In the genomic region with DNA sequence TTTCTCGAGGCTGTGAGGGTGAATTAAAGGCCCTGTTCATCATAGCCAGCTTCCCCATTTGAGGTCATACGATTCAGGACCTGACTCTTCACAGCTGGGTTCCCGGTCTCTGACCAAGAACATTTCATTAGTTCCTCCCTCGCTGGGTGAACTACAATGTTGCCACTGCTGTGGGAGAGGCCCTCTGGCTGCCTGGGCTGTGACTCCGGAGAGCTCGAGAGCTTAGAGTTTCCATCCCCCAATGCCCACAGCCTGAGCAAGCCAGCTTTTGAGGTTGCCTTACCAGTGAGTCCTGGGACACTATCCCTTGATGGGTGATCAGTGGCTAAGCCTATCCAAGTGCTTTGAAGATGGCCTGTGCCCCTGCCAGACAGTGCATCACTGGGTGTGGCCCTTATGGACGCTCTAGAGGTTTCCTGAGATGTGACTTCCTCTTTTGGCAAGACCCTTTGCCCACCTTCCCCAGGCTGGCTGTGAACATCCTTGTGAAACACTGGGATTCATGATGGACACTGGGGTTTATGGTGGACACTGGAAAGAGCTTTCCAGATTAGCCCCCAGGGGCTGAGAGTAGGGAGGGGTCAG, we compare ENCODE assay signal across 10 mouse cellular contexts. TPM values are rescaled to one million over a fixed set of nuclear protein-coding genes. Genes with fewer than 3 reads are reported as not detected.
DNase-seq lines count a peak whose midpoint lies in the region; ATAC-seq and TF ChIP-seq lines count a peak whose summit lies in the region.
"Had no signal": no experiment of that assay in that cellular context is flagged by ENCODE, and none has a peak within 500 bp of the region (broad histone marks: within the 10 kb centered on the region; RNA-seq: fewer than 3 reads in every experiment).

No protein-coding gene starts in this region.

- no peaks in the 10 kb centered on the region for H3K9me3 ChIP-seq in kidney, embryonic 15.5 days (replicated peaks)
- H3K9me3 ChIP-seq in forebrain, embryonic 14.5 days (replicated peaks; ENCODE audit: control insufficient read depth, low read length) = no peaks in the 10 kb centered on the region
- H3K9me3 ChIP-seq in liver, postnatal 0 days (ENCODE audit: low read length) = no peaks in the 10 kb centered on the region

- no peak for TF ChIP-seq POLR2A in cerebellum, adult 2 months (IDR thresholded peaks at IDR 0.05; ENCODE audit: borderline replicate concordance, insufficient read depth, low read length)

- H3K4me3 ChIP-seq in kidney, embryonic 15.5 days (replicated peaks) = no peak overlapping the region
- no peak overlapping the region for H3K4me3 ChIP-seq in forebrain, embryonic 14.5 days (ENCODE audit: low read depth, low read length)
- no peak overlapping the region for H3K4me3 ChIP-seq in liver, postnatal 0 days (ENCODE audit: low read depth, low read length)
- no peak overlapping the region for H3K4me3 ChIP-seq in cerebellum, adult 2 months (replicated peaks; ENCODE audit: insufficient read depth, low read depth, low read length)

- DNase-seq in kidney, postnatal 10 days = no peak
- DNase-seq in forebrain, embryonic 14.5 days (ENCODE audit: low spot score) = no peak
- peak; percentile 53 for DNase-seq in liver, postnatal 0 days
- no peak for DNase-seq in thymus, postnatal 25 days
- DNase-seq in cerebellum, adult 2 months = no peak
- DNase-seq in adrenal gland, adult 18-20 months (ENCODE audit: low spot score in 2 of 2) = no peak
- DNase-seq: cerebellum, postnatal 36 days; gastrocnemius, postnatal 36 days had no signal

- 0 out of 2 replicates have a peak overlapping the region, but pooled peaks have one; percentile 29 for H3K27ac ChIP-seq in kidney, embryonic 15.5 days
- H3K27ac ChIP-seq in forebrain, embryonic 14.5 days (ENCODE audit: low read depth, low read length) = no peak overlapping the region
- peak overlapping the region; percentile 81 for H3K27ac ChIP-seq in liver, postnatal 0 days (ENCODE audit: low read depth)
- no peak overlapping the region for H3K27ac ChIP-seq in cerebellum, adult 2 months (ENCODE audit: insufficient read depth, low read length)

- H3K4me1 ChIP-seq in kidney, embryonic 15.5 days = peaks cover 38% of the 10 kb centered on the region
- H3K4me1 ChIP-seq in forebrain, embryonic 14.5 days (ENCODE audit: control insufficient read depth, insufficient read depth, low read length) = peaks cover 11% of the 10 kb centered on the region
- H3K4me1 ChIP-seq in liver, postnatal 0 days (ENCODE audit: insufficient read depth) = peaks cover 29% of the 10 kb centered on the region
- peaks cover 19% of the 10 kb centered on the region for H3K4me1 ChIP-seq in cerebellum, adult 2 months (ENCODE audit: control insufficient read depth, insufficient read depth, low read length)

- H3K27me3 ChIP-seq in kidney, embryonic 15.5 days = no peaks in the 10 kb centered on the region
- H3K27me3 ChIP-seq in forebrain, embryonic 14.5 days (replicated peaks; ENCODE audit: control insufficient read depth, insufficient read depth, low read length) = no peaks in the 10 kb centered on the region
- no peaks in the 10 kb centered on the region for H3K27me3 ChIP-seq in liver, postnatal 0 days (ENCODE audit: insufficient read depth, low read length)
- no peaks in the 10 kb centered on the region for H3K27me3 ChIP-seq in cerebellum, adult 2 months (ENCODE audit: control insufficient read depth, insufficient read depth, low read length)

- no peak for ATAC-seq in kidney, embryonic 15.5 days (replicated peaks; ENCODE audit: low FRiP score)
- ATAC-seq in forebrain, embryonic 14.5 days = no peak
- peak; percentile 45 for ATAC-seq in liver, postnatal 0 days
- ATAC-seq in neutrophil, adult 5-6 weeks (ENCODE audit: extremely low read depth, insufficient number of reproducible peaks, low FRiP score, poor library complexity, severe bottlenecking) = peak; percentile 40

- peak overlapping the region; percentile 83; the same call in 1 of the 2 replicates for H3K4me2 ChIP-seq in kidney, embryonic 15.5 days
- H3K4me2 ChIP-seq in forebrain, embryonic 14.5 days (ENCODE audit: low read length) = peak overlapping the region; percentile 74
- H3K4me2 ChIP-seq in liver, postnatal 0 days (ENCODE audit: low read depth, low read length) = peak overlapping the region; percentile 96

- WGBS in kidney, embryonic 15.5 days = 44% methylated on average over 7 of the region's 7 CpGs
- WGBS in forebrain, embryonic 14.5 days = 59% methylated on average over 7 of the region's 7 CpGs
- whole genome bisulfite sequencing in liver, postnatal 0 days (ENCODE audit: insufficient replicate concordance) = 32% methylated on average over 7 of the region's 7 CpGs
- 42% methylated on average over 7 of the region's 7 CpGs for WGBS in cerebellum, adult 2 months

- H3K9ac ChIP-seq in kidney, embryonic 15.5 days = no peak overlapping the region
- 0 out of 2 replicates have a peak overlapping the region, but pooled peaks have one; percentile 13 for H3K9ac ChIP-seq in forebrain, embryonic 14.5 days (ENCODE audit: low read length)
- H3K9ac ChIP-seq in liver, postnatal 0 days (replicated peaks) = no peak overlapping the region

- H3K36me3 ChIP-seq in kidney, embryonic 15.5 days = peaks cover 17% of the 10 kb centered on the region
- H3K36me3 ChIP-seq in forebrain, embryonic 14.5 days (ENCODE audit: control insufficient read depth, insufficient read depth, low read length) = peaks cover 25% of the 10 kb centered on the region
- peaks cover 10% of the 10 kb centered on the region for H3K36me3 ChIP-seq in liver, postnatal 0 days (replicated peaks; ENCODE audit: insufficient read depth, low read length)

- TF ChIP-seq EP300 in liver, postnatal 0 days (IDR thresholded peaks at IDR 0.05; ENCODE audit: low read depth) = no peak

- no peak for TF ChIP-seq CTCF in liver, postnatal 0 days (IDR thresholded peaks at IDR 0.05; ENCODE audit: low read depth)
- TF ChIP-seq CTCF in cerebellum, adult 2 months (IDR thresholded peaks at IDR 0.05; ENCODE audit: borderline replicate concordance, insufficient read depth, low read depth, low read length) = no peak

RNA-seq across cellular contexts. Expression of a gene that starts 2.1 kb away (rescaled TPM):
- 40.5 and 45.3 TPM in 2 replicates for polyA plus RNA-seq in kidney, embryonic 15.5 days (2015; fragmentation: Nextera tagmentation; extraction: Ambion mirVana)
- 79.9 and 110 TPM in 2 replicates for polyA plus RNA-seq in forebrain, embryonic 14.5 days (2014; fragmentation: Nextera tagmentation; extraction: Ambion mirVana)
- polyA plus RNA-seq in liver, postnatal 0 days (2015; fragmentation: Nextera tagmentation; extraction: Ambion mirVana) = 13.2 and 15.8 TPM in 2 replicates
- total RNA-seq in neutrophil, adult 5-6 weeks (2017) = 47.8 TPM in 2 replicates
- 194 and 198 TPM in 2 replicates for polyA plus RNA-seq in cerebellum, adult 2 months (2012; rRNA removed)
- 10 to 100 TPM; 30.2 to 31.0 TPM for total RNA-seq in adrenal gland, adult 18-20 months (2021)

RNA-seq across cellular contexts. Expression of a gene that starts 21.4 kb away (rescaled TPM):
- polyA plus RNA-seq in kidney, embryonic 15.5 days (2015; fragmentation: Nextera tagmentation; extraction: Ambion mirVana) = 340 and 433 TPM in 2 replicates
- polyA plus RNA-seq in forebrain, embryonic 14.5 days (2014; fragmentation: Nextera tagmentation; extraction: Ambion mirVana) = 255 and 287 TPM in 2 replicates
- polyA plus RNA-seq in liver, postnatal 0 days (2015; fragmentation: Nextera tagmentation; extraction: Ambion mirVana) = 14.1 and 14.6 TPM in 2 replicates
- total RNA-seq in neutrophil, adult 5-6 weeks (2017) = not detected in 2 replicates
- polyA plus RNA-seq in cerebellum, adult 2 months (2012; rRNA removed) = 3.1 and 3.4 TPM in 2 replicates
- 1 to 10 TPM; 6.4 to 6.6 TPM for total RNA-seq in adrenal gland, adult 18-20 months (2021)

RNA-seq across cellular contexts. Expression of a gene that starts 27.8 kb away (rescaled TPM):
- polyA plus RNA-seq in kidney, embryonic 15.5 days (2015; fragmentation: Nextera tagmentation; extraction: Ambion mirVana) = 448 and 457 TPM in 2 replicates
- 508 and 541 TPM in 2 replicates for polyA plus RNA-seq in forebrain, embryonic 14.5 days (2014; fragmentation: Nextera tagmentation; extraction: Ambion mirVana)
- 312 and 329 TPM in 2 replicates for polyA plus RNA-seq in liver, postnatal 0 days (2015; fragmentation: Nextera tagmentation; extraction: Ambion mirVana)
- total RNA-seq in neutrophil, adult 5-6 weeks (2017) = 71.8 and 72.5 TPM in 2 replicates
- polyA plus RNA-seq in cerebellum, adult 2 months (2012; rRNA removed) = 320 and 325 TPM in 2 replicates
- total RNA-seq in adrenal gland, adult 18-20 months (2021) = 100 to 1,000 TPM; 457 to 601 TPM

Comparison
In these comparisons a context has a peak if more than half of its experiments do, and no peak if none do; other contexts are left out.
1. ATAC-seq: peak in liver, postnatal 0 days (single experiment) and neutrophil, adult 5-6 weeks (single experiment); none in kidney, embryonic 15.5 days (single experiment) and forebrain, embryonic 14.5 days (single experiment).
2. H3K27ac ChIP-seq: peak in kidney, embryonic 15.5 days (single experiment) and liver, postnatal 0 days (single experiment); none in forebrain, embryonic 14.5 days (single experiment) and cerebellum, adult 2 months (single experiment).
3. RNA of a gene that starts 21.4 kb away (polyA plus RNA-seq): 340 to 433 TPM in kidney, embryonic 15.5 days and 255 to 287 TPM in forebrain, embryonic 14.5 days; 14.1 to 14.6 TPM in liver, postnatal 0 days and 3.1 to 3.4 TPM in cerebellum, adult 2 months; every median in the first group is over 10 times any median in the second.
4. Peak in every context shown above with its lines, with median percentiles within 50 percentile points of each other: H3K4me2 ChIP-seq.